Mouse (Mus musculus) C2C12 (cell line): ENCODE measurements around the gene Rbm20. TPM values are rescaled to one million over a fixed set of nuclear protein-coding genes. Genes with fewer than 3 reads are reported as not detected.

Experiments
- H3K27me3 ChIP-seq: one replicate; pipeline ENCODE4 v1.6.1; 2011; ENCODE audit not compliant: control insufficient read depth, insufficient read depth, insufficient read length
- H3K36me3 ChIP-seq: one replicate; pipeline ENCODE4 v1.6.1; 2011; ENCODE audit not compliant: control insufficient read depth, insufficient read depth
- H3K4me3 ChIP-seq: one replicate; pipeline ENCODE4 v1.5.1; 2011; ENCODE audit warnings: mild to moderate bottlenecking, control low read depth; ENCODE audit not compliant: poor library complexity, insufficient read depth, severe bottlenecking
- H3K79me2 ChIP-seq: one replicate; pipeline ENCODE4 v1.6.1; 2011; ENCODE audit not compliant: control insufficient read depth, insufficient read depth
- H3K79me3 ChIP-seq: one replicate; pipeline ENCODE4 v1.6.1; 2011; ENCODE audit warnings: low read depth, control low read depth
- H3ac ChIP-seq: one replicate; pipeline ENCODE3; 2011; ENCODE audit warnings: low read depth; ENCODE audit not compliant: control insufficient read depth, insufficient read length
- CEBPB ChIP-seq: IDR thresholded peaks from one replicate; pipeline ENCODE4 v1.6.1; 2011; ENCODE audit warnings: low read depth, mild to moderate bottlenecking, control low read depth, moderate library complexity
- CTCF ChIP-seq: IDR thresholded peaks from one replicate; pipeline ENCODE4 v1.5.1; 2011; ENCODE audit not compliant: control insufficient read depth, insufficient read depth, insufficient read length
- FOSL1 ChIP-seq: IDR thresholded peaks from one replicate; pipeline ENCODE4 v1.8.0; 2011; ENCODE audit warnings: mild to moderate bottlenecking, low read length; ENCODE audit not compliant: poor library complexity, insufficient read depth, severe bottlenecking
- MAX ChIP-seq: IDR thresholded peaks from one replicate; pipeline ENCODE4 v1.6.1; 2011; ENCODE audit warnings: mild to moderate bottlenecking, control low read depth
- MYOD1 ChIP-seq: IDR thresholded peaks from one replicate; pipeline ENCODE4 v1.6.1; 2011; ENCODE audit warnings: low read depth; ENCODE audit not compliant: control insufficient read depth, insufficient read length
- MYOG ChIP-seq: IDR thresholded peaks from one replicate; pipeline ENCODE4 v1.6.1; 2011; ENCODE audit not compliant: control insufficient read depth, insufficient read length; ENCODE audit errors: extremely low read depth
- USF1 ChIP-seq: IDR thresholded peaks from one replicate; pipeline ENCODE4 v1.6.1; 2011; ENCODE audit warnings: low read depth, mild to moderate bottlenecking, control low read depth, moderate library complexity
- long read RNA-seq, 2 experiments: library from polyadenylated mRNA; unstranded; transcript quantifications; one replicate each; pipeline ENCODE4 v2.0.0; 2019 to 2020
- polyA plus RNA-seq: library from polyadenylated mRNA; unstranded; fragments of >200 nt; fragmentation: generic; extraction: Trizol; gene quantifications from one replicate; pipeline ENCODE4 v1.2.1, GENCODE M21; 2012; ENCODE audit warnings: missing spikeins

The Rbm20 gene
- 23.1 TPM for polyA plus RNA-seq
- long read RNA-seq, experiment 1, partial matches to known transcripts, result 2 of 4 reads
- long read RNA-seq, experiment 1, other reads (novel, unspliced or antisense), result 2 of 4 reads
- long read RNA-seq, experiment 2, full-length matches to known transcripts, result 5 of 73 reads
- long read RNA-seq, experiment 2, partial matches to known transcripts, result 14 of 73 reads
- long read RNA-seq, experiment 2, other reads (novel, unspliced or antisense), result 54 of 73 reads

DNA sequence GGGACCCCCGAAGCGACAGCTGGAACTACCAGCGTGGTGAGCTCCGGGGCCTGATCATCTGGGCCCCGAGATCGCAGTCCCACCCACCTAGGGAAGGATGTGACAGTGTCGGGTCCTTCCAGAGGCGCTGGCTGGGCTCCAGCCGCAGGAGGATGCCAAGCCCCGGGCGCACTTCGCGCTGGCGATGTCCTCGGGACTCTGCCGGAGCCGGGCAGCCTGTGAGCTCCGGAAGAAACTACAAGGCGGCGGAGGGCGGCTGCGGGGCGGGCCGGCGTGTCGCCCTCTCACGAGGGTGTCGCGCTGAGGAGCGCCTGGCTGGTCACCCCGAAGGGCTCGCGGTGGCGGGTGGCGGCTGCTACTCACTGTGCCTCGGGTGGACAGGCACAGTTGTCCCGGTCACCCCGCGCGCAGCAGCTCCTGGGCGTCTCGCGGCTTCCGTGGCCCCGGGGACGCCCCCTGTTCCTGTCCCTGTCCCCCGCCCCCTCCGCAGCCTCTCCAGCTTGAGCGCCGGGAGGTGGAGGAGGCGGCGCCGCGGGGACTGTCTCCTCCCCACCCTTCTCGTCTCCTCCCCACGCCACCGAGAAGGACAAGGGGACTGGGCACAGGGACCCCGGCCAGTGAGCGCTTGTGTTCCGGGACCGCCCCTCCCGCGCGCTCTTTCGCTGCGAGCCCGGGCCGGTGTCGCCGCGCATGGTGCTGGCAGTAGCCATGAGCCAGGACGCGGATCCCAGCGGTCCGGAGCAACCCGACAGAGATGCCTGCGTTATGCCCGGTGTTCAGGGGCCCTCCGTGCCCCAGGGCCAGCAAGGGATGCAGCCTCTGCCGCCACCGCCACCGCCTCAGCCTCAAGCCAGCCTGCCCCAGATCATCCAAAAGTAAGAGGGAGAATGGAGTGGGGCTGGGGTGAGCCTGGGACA, at the start of gene Rbm20:
TSS of gene Rbm20 (plus strand) at position 589 of the 917 bp plus-strand sequence.
- Histone ChIP-seq H3K79me2 (no peaks in the 10 kb centered on the region), H3ac (peak within 1 kb of the TSS; percentile 76), H3K36me3 (no peaks in the 10 kb centered on the region), H3K4me3 (peak within 1 kb of the TSS; percentile 36), H3K27me3 (no peaks in the 10 kb centered on the region), H3K79me3 (no peaks in the 10 kb centered on the region)
- TF ChIP-seq CTCF (no peak), CEBPB (no peak), MYOD1 (no peak), USF1 (no peak), FOSL1 (no peak), MYOG (no peak), MAX (no peak)

DNA sequence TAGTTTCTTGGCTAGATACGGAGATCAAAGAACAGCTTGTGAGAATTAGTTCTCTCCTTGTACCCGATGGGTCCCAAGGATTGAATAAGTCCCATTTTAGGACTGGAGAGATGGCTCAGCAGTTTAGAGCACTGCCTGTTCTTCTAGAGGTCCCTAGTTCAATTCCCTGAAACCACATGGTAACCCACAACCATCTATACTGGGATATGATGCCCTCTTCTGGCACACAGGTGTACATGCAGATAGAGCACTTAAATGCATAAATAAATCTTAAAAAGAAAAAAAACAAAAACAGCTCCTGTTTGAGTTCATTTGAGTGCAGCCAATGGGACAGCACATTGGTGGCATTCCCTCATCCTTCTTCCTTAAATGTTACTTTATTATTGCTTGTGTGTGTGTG, 39.1 kb upstream of the Rbm20 start:
- Histone ChIP-seq H3K27me3 (no peaks in the 10 kb centered on the region), H3K4me3 (no peak overlapping the region), H3K36me3 (peaks cover 91% of the 10 kb centered on the region), H3K79me2 (no peaks in the 10 kb centered on the region), H3K79me3 (no peaks in the 10 kb centered on the region), H3ac (no peak overlapping the region)
- no peak for TF ChIP-seq MAX
- no peak for TF ChIP-seq USF1
- TF ChIP-seq CTCF, result no peak
- no peak for TF ChIP-seq MYOG
- no peak for TF ChIP-seq CEBPB
- TF ChIP-seq FOSL1, result no peak

- TF ChIP-seq MYOG (no peak), CTCF (no peak), USF1 (no peak), MAX (no peak), CEBPB (no peak), MYOD1 (no peak), FOSL1 (no peak)
- H3K36me3 ChIP-seq, result peaks cover 91% of the 10 kb centered on the region
- no peak overlapping the region for H3ac ChIP-seq
- no peaks in the 10 kb centered on the region for H3K79me2 ChIP-seq
- no peaks in the 10 kb centered on the region for H3K27me3 ChIP-seq
- H3K4me3 ChIP-seq, result no peak overlapping the region
- H3K79me3 ChIP-seq, result no peaks in the 10 kb centered on the region
Observed at GRCm38 (mm10) chr19:53638727-53639126, 38.4 kb upstream of the Rbm20 start.

DNA sequence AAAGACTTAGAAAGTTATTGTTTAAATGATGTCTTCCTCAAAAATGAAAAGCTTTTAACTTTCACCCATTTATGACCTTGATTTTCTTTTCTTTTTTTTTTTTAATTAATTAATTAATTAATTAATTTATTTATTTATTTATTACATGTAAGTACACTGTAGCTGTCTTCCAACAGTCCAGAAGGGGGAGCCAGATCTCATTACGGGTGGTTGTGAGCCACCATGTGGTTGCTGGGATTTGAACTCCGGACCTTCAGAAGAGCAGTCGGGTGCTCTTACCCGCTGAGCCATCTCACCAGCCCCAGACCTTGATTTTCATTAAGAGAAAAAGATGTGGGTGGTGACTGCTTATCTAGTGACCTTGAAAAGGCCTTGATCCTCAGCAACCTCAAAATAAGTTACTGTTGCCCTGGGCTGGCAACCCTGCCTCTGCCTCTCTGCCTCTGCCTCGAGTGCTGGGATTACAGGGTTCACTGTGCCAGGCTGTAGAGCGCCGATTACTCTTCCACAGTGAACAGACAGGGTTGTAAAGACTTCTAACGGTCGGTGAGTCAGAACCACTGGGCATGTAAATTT, 33.0 kb upstream of the Rbm20 start:
- no peaks in the 10 kb centered on the region for H3K79me2 ChIP-seq
- H3ac ChIP-seq, result no peak overlapping the region
- peaks cover 73% of the 10 kb centered on the region for H3K36me3 ChIP-seq
- no peaks in the 10 kb centered on the region for H3K27me3 ChIP-seq
- no peak overlapping the region for H3K4me3 ChIP-seq
- H3K79me3 ChIP-seq, result no peaks in the 10 kb centered on the region
- TF ChIP-seq MYOG (no peak), USF1 (no peak), FOSL1 (no peak), MYOD1 (no peak), MAX (no peak), CEBPB (no peak), CTCF (no peak)

DNA sequence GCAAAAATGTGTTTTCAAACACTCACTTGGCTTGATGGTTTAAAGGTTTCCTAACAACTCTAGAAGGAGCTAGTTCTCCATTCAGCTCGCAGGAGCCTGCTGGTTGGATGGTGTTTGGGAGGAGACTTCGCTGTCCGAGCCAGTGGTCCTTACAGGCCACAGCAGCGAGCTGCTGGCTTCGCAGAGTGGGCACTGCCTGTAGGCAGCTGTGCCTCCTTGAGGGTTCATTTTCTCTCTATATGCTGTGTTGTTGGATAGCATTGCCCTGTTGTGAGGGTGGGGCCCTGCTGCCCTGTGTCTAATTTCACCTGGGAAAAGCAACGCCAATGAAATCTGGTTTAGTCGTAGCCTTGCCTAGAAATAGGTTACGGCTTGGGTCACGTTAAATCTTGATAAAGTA, 29.8 kb upstream of the Rbm20 start:
- H3K79me3 ChIP-seq, result no peaks in the 10 kb centered on the region
- H3K4me3 ChIP-seq, result no peak overlapping the region
- H3K36me3 ChIP-seq, result peaks cover 41% of the 10 kb centered on the region
- H3K27me3 ChIP-seq, result no peaks in the 10 kb centered on the region
- TF ChIP-seq CTCF (no peak), USF1 (no peak), CEBPB (no peak), MAX (no peak), MYOD1 (no peak)
- H3ac ChIP-seq, result no peak overlapping the region
- no peaks in the 10 kb centered on the region for H3K79me2 ChIP-seq

- Histone ChIP-seq H3K36me3 (peaks cover 37% of the 10 kb centered on the region), H3K27me3 (no peaks in the 10 kb centered on the region), H3ac (no peak overlapping the region), H3K79me2 (no peaks in the 10 kb centered on the region), H3K79me3 (no peaks in the 10 kb centered on the region), H3K4me3 (no peak overlapping the region)
- TF ChIP-seq CEBPB, result no peak
Observed at GRCm38 (mm10) chr19:53648056-53648455, 29.1 kb upstream of the Rbm20 start.
